Mouse (Mus musculus) CH12.LX (cell line): Measurements from ENCODE around the gene Rpia. TPM values are rescaled to one million over a fixed set of nuclear protein-coding genes. Genes with fewer than 3 reads are reported as not detected.

Source experiments
- DNase-seq: peaks from one replicate; pipeline ENCODE4 v3.0.0-alpha.2; 2013; ENCODE audit errors: extremely low read depth
- H3K27ac ChIP-seq: 2 replicates; pipeline ENCODE4 v1.5.1; 2012; ENCODE audit warnings: low read depth, mild to moderate bottlenecking, control low read depth, moderate library complexity; ENCODE audit not compliant: insufficient read depth
- H3K27me3 ChIP-seq: replicated peaks from 2 replicates; pipeline ENCODE3; 2012; ENCODE audit warnings: inconsistent platforms
- H3K36me3 ChIP-seq, 2 experiments: replicated peaks in 1 of 2; 2 replicates each; pipeline versions ENCODE3 to v1.6.1; 2012; ENCODE audit warnings: inconsistent platforms in 1 of 2, low read length in 1 of 2, mild to moderate bottlenecking in 1 of 2, mixed read lengths in 1 of 2, moderate library complexity in 1 of 2; ENCODE audit not compliant: control insufficient read depth in 1 of 2, insufficient read depth in 1 of 2
- H3K4me1 ChIP-seq, 2 experiments: 2 replicates each; pipeline ENCODE4 v1.6.1; 2012; ENCODE audit warnings: inconsistent platforms in 1 of 2, moderate library complexity in 1 of 2; ENCODE audit not compliant: insufficient read depth in 2 of 2, control insufficient read depth in 1 of 2
- H3K4me2 ChIP-seq: 2 replicates; pipeline ENCODE4 v1.6.1; 2012; ENCODE audit warnings: low read depth, mild to moderate bottlenecking, control low read depth; ENCODE audit not compliant: poor library complexity, insufficient read depth, severe bottlenecking
- H3K4me3 ChIP-seq, 3 experiments: fragments of 150-350 bp in 1 of 3; sonication (generic) in 1 of 3; replicated peaks in 1 of 3; 2 replicates each; pipeline versions ENCODE3 to v1.5.1; 2011 to 2012; ENCODE audit warnings: low read depth in 2 of 3, low read length in 2 of 3, mild to moderate bottlenecking in 2 of 3, moderate library complexity in 2 of 3, control low read depth in 1 of 3, improper control_type of control experiment in 1 of 3, inconsistent platforms in 1 of 3, mixed read lengths in 1 of 3; ENCODE audit not compliant: poor library complexity in 1 of 3
- H3K79me2 ChIP-seq: replicated peaks from 2 replicates; pipeline ENCODE4 v1.6.1; 2012; ENCODE audit warnings: mild to moderate bottlenecking, moderate library complexity; ENCODE audit not compliant: control insufficient read depth, poor library complexity, insufficient read depth, severe bottlenecking; ENCODE audit errors: extremely low read depth
- H3K9ac ChIP-seq: 2 replicates; pipeline ENCODE4 v1.6.1; 2012; ENCODE audit warnings: low read depth, mild to moderate bottlenecking, control low read depth, moderate library complexity; ENCODE audit not compliant: insufficient read depth
- H3K9me3 ChIP-seq: replicated peaks from 2 replicates; pipeline ENCODE3; 2012; ENCODE audit warnings: low read length, inconsistent platforms, mixed read lengths
- BHLHE40 ChIP-seq: IDR thresholded peaks from 2 replicates; pipeline ENCODE4 v1.6.1; 2011; ENCODE audit warnings: mild to moderate bottlenecking, low read depth, low read length, improper control_type of control experiment
- CHD1 ChIP-seq: IDR thresholded peaks from 2 replicates; pipeline ENCODE4 v1.6.1; 2012; ENCODE audit warnings: low read depth, low read length, improper control_type of control experiment, inconsistent platforms
- CHD2 ChIP-seq: IDR thresholded peaks from 2 replicates; pipeline ENCODE4 v1.6.1; 2011; ENCODE audit warnings: low read length, improper control_type of control experiment
- CTCF ChIP-seq, 2 experiments: IDR thresholded peaks in 1 of 2; conservative IDR thresholded peaks in 1 of 2; 2 replicates each; pipeline ENCODE4 v1.5.1; 2011 to 2012; ENCODE audit warnings: low read depth in 2 of 2, low read length in 2 of 2, improper control_type of control experiment in 1 of 2, inconsistent platforms in 1 of 2, mild to moderate bottlenecking in 1 of 2, moderate library complexity in 1 of 2
- E2F4 ChIP-seq: IDR thresholded peaks from 2 replicates; pipeline ENCODE4 v1.6.1; 2011; ENCODE audit warnings: low read depth, low read length, improper control_type of control experiment; ENCODE audit not compliant: insufficient replicate concordance
- ELF1 ChIP-seq: IDR thresholded peaks from 2 replicates; pipeline ENCODE4 v1.6.1; 2014; ENCODE audit warnings: low read depth, mild to moderate bottlenecking, inconsistent platforms, low read length, improper control_type of control experiment
- EP300 ChIP-seq: IDR thresholded peaks from 2 replicates; pipeline ENCODE4 v1.6.1; 2011; ENCODE audit warnings: low read length, improper control_type of control experiment
- ETS1 ChIP-seq: conservative IDR thresholded peaks from 2 replicates; pipeline ENCODE4 v1.6.1; 2012; ENCODE audit warnings: low read depth, mild to moderate bottlenecking, inconsistent platforms, low read length, improper control_type of control experiment, moderate library complexity
- GABPA ChIP-seq: IDR thresholded peaks from 2 replicates; pipeline ENCODE4 v1.6.1; 2012; ENCODE audit warnings: low read depth, low read length, improper control_type of control experiment, inconsistent platforms; ENCODE audit not compliant: insufficient replicate concordance
- HCFC1 ChIP-seq: IDR thresholded peaks from 2 replicates; pipeline ENCODE4 v1.6.1; 2012; ENCODE audit warnings: low read depth, mild to moderate bottlenecking, inconsistent platforms, low read length, improper control_type of control experiment
- IRF4 ChIP-seq: IDR thresholded peaks from 2 replicates; pipeline ENCODE4 v1.6.1; 2014; ENCODE audit warnings: low read depth, mild to moderate bottlenecking, inconsistent platforms, low read length, improper control_type of control experiment
- JUN ChIP-seq: IDR thresholded peaks from 2 replicates; pipeline ENCODE4 v1.6.1; 2011; ENCODE audit warnings: low read depth, mild to moderate bottlenecking, low read length, improper control_type of control experiment, moderate library complexity; ENCODE audit not compliant: insufficient read depth
- JUND ChIP-seq: conservative IDR thresholded peaks from 2 replicates; pipeline ENCODE4 v1.6.1; 2011; ENCODE audit warnings: low read depth, low read length, improper control_type of control experiment
- KAT2A ChIP-seq: IDR thresholded peaks from 2 replicates; pipeline ENCODE4 v1.6.1; 2012; ENCODE audit warnings: low read length, improper control_type of control experiment, inconsistent platforms; ENCODE audit not compliant: insufficient replicate concordance
- MAFK ChIP-seq: IDR thresholded peaks from 2 replicates; pipeline ENCODE4 v1.6.1; 2011; ENCODE audit warnings: low read length, improper control_type of control experiment; ENCODE audit not compliant: insufficient replicate concordance
- MAX ChIP-seq: IDR thresholded peaks from 2 replicates; pipeline ENCODE4 v1.6.1; 2011; ENCODE audit warnings: low read length, improper control_type of control experiment
- MAZ ChIP-seq: IDR thresholded peaks from 2 replicates; pipeline ENCODE4 v1.6.1; 2012; ENCODE audit warnings: low read depth, mild to moderate bottlenecking, inconsistent platforms, low read length, improper control_type of control experiment, moderate library complexity
- MEF2A ChIP-seq: IDR thresholded peaks from 2 replicates; pipeline ENCODE4 v1.6.1; 2014; ENCODE audit warnings: low read depth, mild to moderate bottlenecking, inconsistent platforms, low read length, improper control_type of control experiment, borderline replicate concordance
- MXI1 ChIP-seq: IDR thresholded peaks from 2 replicates; pipeline ENCODE4 v1.6.1; 2011; ENCODE audit warnings: mild to moderate bottlenecking, low read depth, low read length, improper control_type of control experiment
- MYC ChIP-seq: IDR thresholded peaks from 2 replicates; pipeline ENCODE4 v1.6.1; 2011; ENCODE audit warnings: low read depth, mild to moderate bottlenecking, improper control_type of control experiment, low read length
- NELFE ChIP-seq: IDR thresholded peaks from 2 replicates; pipeline ENCODE4 v1.6.1; 2011; ENCODE audit warnings: low read depth, low read length, improper control_type of control experiment
- NRF1 ChIP-seq: IDR thresholded peaks from 2 replicates; pipeline ENCODE4 v1.6.1; 2014; ENCODE audit warnings: low read depth, mild to moderate bottlenecking, inconsistent platforms, low read length, improper control_type of control experiment, moderate library complexity
- PAX5 ChIP-seq: IDR thresholded peaks from 2 replicates; pipeline ENCODE4 v1.6.1; 2012; ENCODE audit warnings: low read length, inconsistent platforms, mixed read lengths
- POLR2A ChIP-seq: IDR thresholded peaks from 2 replicates; pipeline ENCODE4 v1.6.1; 2011; ENCODE audit warnings: low read depth, mild to moderate bottlenecking, improper control_type of control experiment, low read length
- POLR2AphosphoS2 ChIP-seq: IDR thresholded peaks from 2 replicates; pipeline ENCODE4 v1.6.1; 2011; ENCODE audit warnings: low read depth, low read length, improper control_type of control experiment
- RAD21 ChIP-seq: IDR thresholded peaks from 2 replicates; pipeline ENCODE4 v1.6.1; 2011; ENCODE audit warnings: low read depth, mild to moderate bottlenecking, low read length, improper control_type of control experiment, moderate library complexity
- RCOR1 ChIP-seq: conservative IDR thresholded peaks from 2 replicates; pipeline ENCODE4 v1.6.1; 2012; ENCODE audit warnings: low read depth, mild to moderate bottlenecking, inconsistent platforms, low read length, improper control_type of control experiment
- SIN3A ChIP-seq: IDR thresholded peaks from 2 replicates; pipeline ENCODE4 v1.6.1; 2012; ENCODE audit warnings: low read length, improper control_type of control experiment, inconsistent platforms
- SMC3 ChIP-seq: IDR thresholded peaks from 2 replicates; pipeline ENCODE4 v1.6.1; 2011; ENCODE audit warnings: low read depth, low read length, improper control_type of control experiment
- TBP ChIP-seq: conservative IDR thresholded peaks from 2 replicates; pipeline ENCODE4 v1.6.1; 2011; ENCODE audit warnings: low read depth, low read length, improper control_type of control experiment
- TCF12 ChIP-seq: IDR thresholded peaks from 2 replicates; pipeline ENCODE4 v1.6.1; 2014; ENCODE audit warnings: low read depth, mild to moderate bottlenecking, inconsistent platforms, low read length, improper control_type of control experiment
- UBTF ChIP-seq: IDR thresholded peaks from 2 replicates; pipeline ENCODE4 v1.6.1; 2012; ENCODE audit warnings: low read depth, mild to moderate bottlenecking, inconsistent platforms, low read length, improper control_type of control experiment, moderate library complexity
- USF1 ChIP-seq: IDR thresholded peaks from 2 replicates; pipeline ENCODE4 v1.6.1; 2014; ENCODE audit warnings: low read depth, mild to moderate bottlenecking, inconsistent platforms, low read length, improper control_type of control experiment
- ZC3H11A ChIP-seq: IDR thresholded peaks from 2 replicates; pipeline ENCODE4 v1.6.1; 2012; ENCODE audit warnings: low read depth, mild to moderate bottlenecking, inconsistent platforms, low read length, improper control_type of control experiment
- ZKSCAN1 ChIP-seq: IDR thresholded peaks from 2 replicates; pipeline ENCODE4 v1.6.1; 2012; ENCODE audit warnings: low read depth, inconsistent platforms, low read length, improper control_type of control experiment, borderline replicate concordance
- ZMIZ1 ChIP-seq: IDR thresholded peaks from 2 replicates; pipeline ENCODE4 v1.6.1; 2012; ENCODE audit warnings: low read depth, mild to moderate bottlenecking, inconsistent platforms, low read length, improper control_type of control experiment
- ZNF384 ChIP-seq: IDR thresholded peaks from 2 replicates; pipeline ENCODE4 v1.6.1; 2012; ENCODE audit warnings: low read depth, low read length, improper control_type of control experiment, inconsistent platforms
- dilution Hi-C: fragments of 300-500 bp; cut with MboI; formaldehyde crosslinking; loops from 2 replicates; pipeline ENCODE4 v1.14.3; 2020; ENCODE audit warnings: low sequenced_read_pairs; ENCODE audit not compliant: extremely low pct_unique_long_range_greater_than_20kb, extremely low pct_ligation_motif_present
- in situ Hi-C: fragments of 300-500 bp; cut with MboI; formaldehyde crosslinking; loops from 3 replicates; pipeline ENCODE4 v1.14.3; 2019; ENCODE audit warnings: low sequenced_read_pairs, low pct_ligation_motif_present, low pct_unique_long_range_greater_than_20kb, mixed read lengths
- polyA plus RNA-seq: library from polyadenylated mRNA; unstranded; fragments of >175 nt; gene quantifications from 2 replicates; pipeline ENCODE4 v1.2.1, GENCODE M21; 2012; ENCODE audit warnings: low read depth; ENCODE audit not compliant: insufficient read length
- total RNA-seq, 2 experiments: library from RNA; depleted of rRNA; stranded (reverse); fragments of 300-350 nt in 1 of 2; fragments of >200 nt in 1 of 2; gene quantifications; 2 replicates each; pipeline ENCODE4 v1.2.3; 2012 to 2014

The Rpia gene
- total and polyA plus RNA-seq, 3 experiments, result 55.7 to 65.1 (median 57.8) TPM

DNA sequence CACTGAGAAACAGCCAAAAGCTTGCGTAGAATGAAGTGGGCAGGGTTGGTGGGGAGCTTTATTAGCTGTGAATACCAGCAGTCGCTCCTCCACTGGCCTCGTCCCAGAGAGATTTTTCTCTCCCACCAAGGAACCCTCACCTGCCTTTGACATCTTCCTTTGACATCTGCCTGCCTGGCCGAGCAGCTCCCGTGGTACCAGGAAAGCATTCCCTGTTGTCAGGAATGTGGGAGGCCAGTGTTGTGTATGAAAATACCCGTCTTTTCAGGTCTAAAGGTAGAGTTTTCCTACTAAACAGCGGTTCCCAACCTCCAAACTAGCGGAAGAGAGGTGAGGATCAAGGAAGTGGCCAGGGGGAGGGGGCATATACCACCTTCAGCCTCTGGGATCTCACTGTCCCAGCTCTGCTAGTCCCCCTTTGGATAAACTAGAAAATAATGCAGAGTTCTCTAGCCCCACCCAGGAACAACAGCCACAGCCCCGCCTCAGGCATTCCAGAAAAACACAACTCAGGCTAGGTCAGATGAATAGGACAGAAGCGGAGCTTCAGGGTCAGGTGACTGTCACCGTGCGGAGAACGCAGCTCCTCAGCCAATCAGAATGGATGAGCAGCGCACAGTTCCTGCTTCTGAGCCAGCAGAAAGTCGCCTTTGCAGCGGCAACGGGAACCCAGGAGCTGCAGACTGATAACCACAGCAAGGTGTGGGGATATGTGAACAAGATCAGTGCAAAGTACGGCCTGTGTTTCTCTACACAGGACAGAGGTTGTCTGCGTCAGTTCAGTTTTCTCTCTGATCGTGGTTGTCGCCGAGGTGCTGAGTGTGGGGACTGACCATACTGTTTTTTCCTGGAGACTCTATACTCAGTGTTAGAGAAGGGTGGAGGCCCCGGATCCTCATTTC is 32.3 kb upstream of the Rpia start:
- Histone ChIP-seq H3K27me3 (no peaks in the 10 kb centered on the region), H3K9ac (peak overlapping the region; percentile 39), H3K4me2 (peak overlapping the region; percentile 39), H3K79me2 (no peaks in the 10 kb centered on the region), H3K4me3 (peak overlapping the region; percentile 53 to 58 (median 56)), H3K27ac (peak overlapping the region; percentile 88), H3K9me3 (peaks cover 10% of the 10 kb centered on the region), H3K4me1 (peaks cover 15 to 45% of the 10 kb centered on the region in 2 experiments), H3K36me3 (no peaks in the 10 kb centered on the region)
- peak; percentile 80 for DNase-seq
- dilution Hi-C loops (no loop called here), in situ Hi-C loops (loop anchor here (25.0 kb wide), 1 partner anchor 313 kb away; the partner anchor contains the start of gene Thnsl2)
- no peak for TF ChIP-seq NRF1
- TF ChIP-seq ZC3H11A, result no peak
- TF ChIP-seq E2F4, result no peak
- TF ChIP-seq ZKSCAN1, result no peak
- TF ChIP-seq ETS1, result peak; percentile 52; the same call in 1 of the 2 replicates
- TF ChIP-seq MAFK, result 0 out of 2 replicates have a peak, but pooled peaks have one; percentile 46
- TF ChIP-seq GABPA, result no peak
- TF ChIP-seq HCFC1, result peak; percentile 52
- no peak for TF ChIP-seq CHD2
- TF ChIP-seq MXI1, result no peak; the same call in 1 of the 2 replicates
- no peak for TF ChIP-seq EP300
- TF ChIP-seq CHD1, result 0 out of 2 replicates have a peak, but pooled peaks have one; percentile 18
- peak; percentile 75 for TF ChIP-seq MAX
- 0 out of 2 replicates have a peak, but pooled peaks have one; percentile 15 for TF ChIP-seq MAZ
- TF ChIP-seq RCOR1, result no peak
- TF ChIP-seq SMC3, result no peak
- TF ChIP-seq IRF4, result peak; percentile 61; the same call in 1 of the 2 replicates
- TF ChIP-seq SIN3A, result peak; percentile 96
- TF ChIP-seq KAT2A, result no peak
- peak; percentile 55 for TF ChIP-seq MYC
- TF ChIP-seq TBP, result peak; percentile 66
- TF ChIP-seq RAD21, result no peak
- TF ChIP-seq POLR2A, result peak; percentile 79
- no peak for TF ChIP-seq JUN
- peak; percentile 65; the same call in 1 of the 2 replicates for TF ChIP-seq POLR2AphosphoS2
- 0 out of 2 replicates have a peak, but pooled peaks have one; percentile 20 for TF ChIP-seq JUND
- 0 out of 2 replicates have a peak, but pooled peaks have one; percentile 28 for TF ChIP-seq TCF12
- 0 out of 2 replicates have a peak, but pooled peaks have one; percentile 13 for TF ChIP-seq ZNF384
- peak; percentile 74 for TF ChIP-seq NELFE
- TF ChIP-seq BHLHE40, result peak; percentile 85
- no peak for TF ChIP-seq PAX5
- TF ChIP-seq MEF2A, result peak; percentile 42; the same call in 1 of the 2 replicates
- TF ChIP-seq CTCF (conservative IDR thresholded peaks at IDR 0.05 in 1 of 2, IDR thresholded peaks at IDR 0.05 in 1 of 2; ENCODE audit: low read depth in 2 of 2, low read length in 2 of 2), result no peak
- no peak for TF ChIP-seq UBTF
- peak; percentile 87 for TF ChIP-seq ELF1
- peak; percentile 86 for TF ChIP-seq USF1
- peak; percentile 84 for TF ChIP-seq ZMIZ1
